Comparison of ENCODE assay signal across 8 mouse cellular contexts in the genomic region with DNA sequence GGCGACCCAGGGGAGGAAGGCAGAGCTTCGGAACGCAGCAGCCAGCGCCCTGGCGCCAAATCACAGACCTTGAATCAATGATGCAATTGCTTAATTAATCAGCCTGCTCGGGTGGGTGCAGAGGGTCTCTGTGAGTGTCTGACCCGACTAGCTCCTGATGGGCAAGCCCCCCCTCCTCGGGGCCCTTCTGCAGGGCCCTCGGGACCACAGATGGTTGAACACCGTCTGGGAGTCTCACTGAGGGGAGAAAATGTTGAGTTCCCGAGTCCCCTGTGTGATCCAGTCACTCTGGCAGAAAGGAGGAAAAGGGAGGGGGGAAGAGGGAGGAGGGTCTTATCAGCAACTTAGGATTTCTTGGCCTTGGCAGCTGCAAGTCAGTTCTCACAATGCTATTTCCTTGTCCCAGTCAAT.
DNase-seq lines count a peak whose midpoint lies in the region; ATAC-seq lines count a peak whose summit lies in the region.

No protein-coding gene starts in this region.

- H3K4me1 ChIP-seq in kidney, embryonic 15.5 days: peaks cover 79% of the 10 kb centered on the region
- peaks cover 79% of the 10 kb centered on the region for H3K4me1 ChIP-seq in neural tube, embryonic 15.5 days

- H3K9ac ChIP-seq in kidney, embryonic 15.5 days: 0 out of 2 replicates have a peak overlapping the region, but pooled peaks have one; percentile 1
- no peak overlapping the region for H3K9ac ChIP-seq in neural tube, embryonic 15.5 days (replicated peaks)

- H3K9me3 ChIP-seq in kidney, embryonic 15.5 days (replicated peaks): no peaks in the 10 kb centered on the region
- H3K9me3 ChIP-seq in neural tube, embryonic 15.5 days (replicated peaks): no peaks in the 10 kb centered on the region

- no peaks in the 10 kb centered on the region for H3K27me3 ChIP-seq in kidney, embryonic 15.5 days
- no peaks in the 10 kb centered on the region for H3K27me3 ChIP-seq in neural tube, embryonic 15.5 days (replicated peaks)

- H3K27ac ChIP-seq in kidney, embryonic 15.5 days: peak overlapping the region; percentile 80
- H3K27ac ChIP-seq in neural tube, embryonic 15.5 days (replicated peaks): peak overlapping the region; percentile 77

- WGBS in kidney, embryonic 15.5 days: 8% methylated on average over 11 of the region's 11 CpGs
- 6% methylated on average over 11 of the region's 11 CpGs for WGBS in neural tube, embryonic 15.5 days

- no peak for ATAC-seq in kidney, embryonic 15.5 days (replicated peaks; ENCODE audit: low FRiP score)
- no peak for ATAC-seq in neural tube, embryonic 15.5 days (ENCODE audit: low FRiP score)
- ATAC-seq in CD4-positive, CD25-positive, alpha-beta regulatory T cell, adult 4 months: no peak

- H3K36me3 ChIP-seq in kidney, embryonic 15.5 days: no peaks in the 10 kb centered on the region
- no peaks in the 10 kb centered on the region for H3K36me3 ChIP-seq in neural tube, embryonic 15.5 days

- no peak overlapping the region for H3K4me3 ChIP-seq in kidney, embryonic 15.5 days (replicated peaks)
- no peak overlapping the region for H3K4me3 ChIP-seq in neural tube, embryonic 15.5 days (replicated peaks)

- no peak for DNase-seq in kidney, adult 11 months
- DNase-seq in heart, adult 9 months (ENCODE audit: low spot score in 2 of 2): peak; percentile 66 to 72
- DNase-seq in kidney, postnatal 10 days: peak; percentile 38
- no peak for DNase-seq in urinary bladder, postnatal 36 days (ENCODE audit: low spot score in 2 of 2)
- no peak for DNase-seq in gastrocnemius, postnatal 25 days

- peak overlapping the region; percentile 48 for H3K4me2 ChIP-seq in kidney, embryonic 15.5 days
- peak overlapping the region; percentile 23; the same call in 1 of the 2 replicates for H3K4me2 ChIP-seq in neural tube, embryonic 15.5 days

Comparison
In these comparisons a context has a peak if more than half of its experiments do, and no peak if none do; other contexts are left out.
1. DNase-seq: peak in heart, adult 9 months (2 of 2) and kidney, postnatal 10 days (single experiment); none in kidney, adult 11 months (single experiment), urinary bladder, postnatal 36 days (0 of 2) and gastrocnemius, postnatal 25 days (single experiment).